Comparison of ENCODE assay signal across 7 mouse cellular contexts in the genomic region with DNA sequence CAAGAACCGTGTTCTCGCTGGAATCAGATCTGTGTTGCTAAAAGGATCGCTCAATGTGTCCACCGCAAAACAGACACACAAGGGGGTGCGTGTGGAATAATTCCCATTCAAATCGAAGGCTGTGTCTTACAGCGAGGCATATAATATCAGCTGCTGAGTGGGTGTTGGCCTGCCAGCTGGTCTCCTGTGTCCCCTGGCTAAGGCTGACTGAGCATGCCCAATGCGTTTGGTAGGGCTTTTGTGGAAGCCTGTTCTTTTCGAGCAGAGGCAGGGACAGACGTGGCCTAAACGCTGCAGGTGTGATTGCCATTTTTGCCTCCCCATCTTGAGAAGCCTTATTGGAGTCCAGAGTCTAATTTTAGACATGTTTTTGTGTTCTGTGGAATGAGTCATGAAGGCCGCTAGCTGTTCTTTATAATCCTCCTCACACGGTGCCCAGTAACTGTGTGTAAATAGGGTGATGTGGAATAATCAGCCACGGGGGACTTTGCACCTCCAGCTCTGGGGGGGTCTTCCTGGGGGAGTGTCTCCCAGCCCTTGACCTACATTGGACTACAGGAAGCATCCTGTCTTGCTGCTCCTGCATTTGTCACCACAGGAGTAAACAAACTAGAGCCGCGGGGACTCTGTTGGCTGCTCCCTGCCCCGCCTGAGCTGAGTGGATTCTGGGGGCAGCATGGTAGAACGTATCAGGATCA. TPM values are rescaled to one million over a fixed set of nuclear protein-coding genes. Genes with fewer than 3 reads are reported as not detected.
DNase-seq lines count a peak whose midpoint lies in the region.

No protein-coding gene starts in this region.

- DNase-seq in R1 (ENCODE audit: low read depth, low spot score): peak; percentile 32
- peak; percentile 39 for DNase-seq in cerebellum, adult 11-12 months
- peak; percentile 31 for DNase-seq in heart, postnatal 4 days
- DNase-seq in left cerebral cortex, adult 8-10 months (ENCODE audit: low spot score in 2 of 2): peak; percentile 46 to 93
- DNase-seq in right cerebral cortex, postnatal 10 days (ENCODE audit: low spot score in 2 of 2): peak; percentile 84 to 91
- DNase-seq in thymus, postnatal 0 days (ENCODE audit: low spot score): no peak
- DNase-seq in ovary, postnatal 14 days (ENCODE audit: low spot score): no peak

RNA-seq across cellular contexts. Expression of a gene that starts 46.5 kb away (rescaled TPM):
- 100 to 1,000 TPM; 109 to 123 TPM for total RNA-seq in heart, postnatal 4 days (2021)
- total RNA-seq in left cerebral cortex, adult 8-10 months (2022): 100 to 1,000 TPM; 316 to 342 (median 332) TPM
- 14.2 and 15.8 TPM in 2 replicates for polyA plus RNA-seq in thymus, postnatal 0 days (2015; fragmentation: Nextera tagmentation; extraction: Ambion mirVana)

Comparison
In these comparisons a context has a peak if more than half of its experiments do, and no peak if none do; other contexts are left out.
1. DNase-seq: peak in R1 (single experiment), cerebellum, adult 11-12 months (single experiment), heart, postnatal 4 days (single experiment), left cerebral cortex, adult 8-10 months (2 of 2) and right cerebral cortex, postnatal 10 days (2 of 2); none in thymus, postnatal 0 days (single experiment) and ovary, postnatal 14 days (single experiment).